Mouse (Mus musculus) testis, adult 2 months (tissue): ENCODE results near the gene Tmem245. TPM values are rescaled to one million over a fixed set of nuclear protein-coding genes. Genes with fewer than 3 reads are reported as not detected.

Experiments used
- H3K27ac ChIP-seq: fragments of 200-500 bp; 2 replicates; pipeline ENCODE4 v1.5.1; 2012; ENCODE audit warnings: low read depth, low read length; ENCODE audit not compliant: control insufficient read depth, insufficient read depth
- H3K27me3 ChIP-seq: fragments of 200-500 bp; 2 replicates; pipeline ENCODE4 v1.6.1; 2012; ENCODE audit warnings: mild to moderate bottlenecking, low read length, moderate library complexity; ENCODE audit not compliant: control insufficient read depth, insufficient read depth
- H3K36me3 ChIP-seq: fragments of 200-500 bp; 2 replicates; pipeline ENCODE4 v1.6.1; 2012; ENCODE audit warnings: mild to moderate bottlenecking, low read length; ENCODE audit not compliant: control insufficient read depth, insufficient read depth
- H3K4me1 ChIP-seq: fragments of 200-500 bp; 2 replicates; pipeline ENCODE4 v1.6.1; 2012; ENCODE audit warnings: low read length; ENCODE audit not compliant: control insufficient read depth, insufficient read depth
- H3K4me3 ChIP-seq: fragments of 200-500 bp; 2 replicates; pipeline ENCODE4 v1.5.1; 2012; ENCODE audit warnings: low read depth, mild to moderate bottlenecking, low read length, moderate library complexity, mixed read lengths; ENCODE audit not compliant: control insufficient read depth
- CTCF ChIP-seq: fragments of 200-500 bp; IDR thresholded peaks from 2 replicates; pipeline ENCODE4 v1.5.1; 2012; ENCODE audit warnings: low read depth, mild to moderate bottlenecking, inconsistent platforms, low read length, moderate library complexity; ENCODE audit not compliant: control insufficient read depth, insufficient read depth, insufficient replicate concordance
- POLR2A ChIP-seq: fragments of 200-500 bp; IDR thresholded peaks from 2 replicates; pipeline ENCODE4 v1.6.1; 2012; ENCODE audit warnings: low read depth, mild to moderate bottlenecking, inconsistent platforms, low read length, moderate library complexity; ENCODE audit not compliant: control insufficient read depth
- polyA plus RNA-seq: library from polyadenylated mRNA; depleted of rRNA; stranded (reverse); fragments of >200 nt; gene quantifications from 2 replicates; pipeline ENCODE4 v1.2.3, GENCODE M21; 2012; rRNA removed

Tmem245 gene
- polyA plus RNA-seq, 1 experiment: 3.9 TPM

GRCm38 (mm10) chr4:56837661-56838060, 109.6 kb downstream of the Tmem245 start:
- TF ChIP-seq POLR2A (no peak), CTCF (no peak)
- Histone ChIP-seq H3K27ac (no peak overlapping the region), H3K27me3 (no peaks in the 10 kb centered on the region), H3K4me3 (no peak overlapping the region), H3K4me1 (no peaks in the 10 kb centered on the region), H3K36me3 (no peaks in the 10 kb centered on the region)

DNA sequence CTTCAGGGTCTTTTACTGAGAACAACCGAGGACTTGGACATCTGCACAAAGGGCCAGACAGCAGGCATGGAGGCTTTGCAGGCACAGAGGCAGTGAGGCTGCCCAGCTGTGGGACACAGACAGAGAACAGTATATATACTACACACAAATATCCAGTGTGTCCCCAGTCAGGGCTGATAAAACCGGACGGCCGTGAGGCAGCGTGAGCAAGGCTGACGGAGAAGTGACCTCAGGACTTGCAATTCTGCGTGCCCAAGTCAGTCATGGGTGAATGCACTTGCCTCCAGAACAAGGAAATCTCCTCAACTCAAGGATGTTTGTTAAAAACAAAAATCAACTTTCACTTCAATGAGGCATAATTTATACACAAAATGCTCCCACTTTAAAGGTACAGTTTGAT, 115.2 kb downstream of the Tmem245 start:
- no peaks in the 10 kb centered on the region for H3K36me3 ChIP-seq
- peaks cover 4% of the 10 kb centered on the region; the same call in 1 of the 2 replicates for H3K4me1 ChIP-seq
- no peaks in the 10 kb centered on the region for H3K27me3 ChIP-seq
- TF ChIP-seq CTCF (no peak), POLR2A (no peak)
- H3K4me3 ChIP-seq: no peak overlapping the region
- peak overlapping the region; percentile 39 for H3K27ac ChIP-seq

- Histone ChIP-seq H3K4me1 (peaks cover 4% of the 10 kb centered on the region; the same call in 1 of the 2 replicates), H3K36me3 (no peaks in the 10 kb centered on the region), H3K27ac (peak overlapping the region; percentile 57), H3K27me3 (no peaks in the 10 kb centered on the region), H3K4me3 (no peak overlapping the region)
- TF ChIP-seq CTCF (no peak), POLR2A (no peak)
Measured at GRCm38 (mm10) chr4:56831013-56831609, 116.1 kb downstream of the Tmem245 start.

GRCm38 (mm10) chr4:56829511-56829921, 117.7 kb downstream of the Tmem245 start:
- Histone ChIP-seq H3K36me3 (no peaks in the 10 kb centered on the region), H3K4me3 (no peak overlapping the region), H3K27ac (peak overlapping the region; percentile 23; the same call in 1 of the 2 replicates), H3K4me1 (peaks cover 4% of the 10 kb centered on the region; the same call in 1 of the 2 replicates), H3K27me3 (no peaks in the 10 kb centered on the region)
- TF ChIP-seq CTCF: no peak
- TF ChIP-seq POLR2A: no peak

- TF ChIP-seq CTCF (no peak), POLR2A (no peak)
- Histone ChIP-seq H3K4me3 (no peak overlapping the region), H3K4me1 (peaks cover 4% of the 10 kb centered on the region; the same call in 1 of the 2 replicates), H3K27ac (peak overlapping the region; percentile 32; the same call in 1 of the 2 replicates), H3K27me3 (no peaks in the 10 kb centered on the region), H3K36me3 (no peaks in the 10 kb centered on the region)
Measured at GRCm38 (mm10) chr4:56828932-56829331, 118.3 kb downstream of the Tmem245 start.

DNA sequence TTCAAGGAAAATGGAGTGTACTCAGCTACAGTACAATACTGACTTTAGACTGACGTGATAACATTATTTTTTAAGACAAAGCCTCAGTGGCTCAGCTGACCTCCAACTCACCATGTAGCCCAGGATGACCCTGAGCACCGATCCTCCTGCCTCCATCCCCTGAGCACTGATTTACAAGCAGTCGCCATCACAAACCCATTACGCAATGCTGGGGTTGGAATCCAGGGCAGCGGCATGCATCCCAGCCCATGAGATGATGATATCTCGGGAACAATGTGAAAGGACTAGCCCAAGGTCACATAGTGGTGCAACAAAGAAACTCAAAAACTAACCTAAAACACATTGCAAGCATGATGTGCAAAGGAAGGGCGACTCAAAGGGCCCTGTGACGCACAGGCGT, 123.0 kb downstream of the Tmem245 start:
- H3K4me3 ChIP-seq: no peak overlapping the region
- peak overlapping the region; percentile 32 for H3K27ac ChIP-seq
- no peak for TF ChIP-seq POLR2A
- H3K36me3 ChIP-seq: no peaks in the 10 kb centered on the region
- no peaks in the 10 kb centered on the region; the same call in 1 of the 2 replicates for H3K4me1 ChIP-seq
- H3K27me3 ChIP-seq: no peaks in the 10 kb centered on the region

DNA sequence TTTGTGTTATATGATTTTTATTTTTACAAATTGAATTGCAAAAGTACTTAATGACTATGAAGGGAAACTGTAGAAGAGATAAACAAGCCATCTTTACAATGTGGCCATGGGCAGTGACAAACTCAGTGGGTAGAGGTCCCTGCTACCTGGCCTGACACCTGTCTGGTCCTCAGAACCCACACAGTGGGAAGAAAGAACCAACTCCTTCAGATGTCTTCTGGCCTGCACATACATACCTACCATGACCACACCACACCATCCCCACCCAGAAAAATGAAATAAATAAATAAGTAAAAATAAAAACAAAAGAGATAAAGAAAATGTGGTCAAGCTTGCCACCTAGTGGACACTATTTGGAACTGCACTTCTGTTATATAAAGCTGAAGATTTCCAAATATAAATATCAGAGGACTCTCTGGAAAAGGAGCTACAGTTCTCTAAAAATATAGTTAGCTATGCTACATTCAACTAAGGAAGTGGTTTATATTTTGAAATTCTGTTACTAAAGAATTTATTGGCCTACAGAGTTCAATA, 127.2 kb downstream of the Tmem245 start:
- no peaks in the 10 kb centered on the region for H3K4me1 ChIP-seq
- H3K27ac ChIP-seq: no peak overlapping the region
- H3K36me3 ChIP-seq: no peaks in the 10 kb centered on the region
- H3K27me3 ChIP-seq: no peaks in the 10 kb centered on the region
- H3K4me3 ChIP-seq: no peak overlapping the region
- TF ChIP-seq CTCF (no peak), POLR2A (no peak)

Other genes with a start within 250 kb of the Tmem245 start
- gene Gm26657, start 207.4 kb downstream of the Tmem245 start, polyA plus RNA-seq: 2.4 and 2.8 TPM in 2 replicates
- 1,338 and 1,445 TPM in 2 replicates for gene Actl7b, start 206.0 kb downstream of the Tmem245 start, polyA plus RNA-seq
- 629 and 638 TPM in 2 replicates for gene Actl7a, start 204.0 kb downstream of the Tmem245 start, polyA plus RNA-seq
- 7.7 and 7.8 TPM in 2 replicates for gene Elp1, start 145.1 kb downstream of the Tmem245 start, polyA plus RNA-seq
- gene Fam206a, start 145.1 kb downstream of the Tmem245 start, polyA plus RNA-seq: 13.5 and 14.0 TPM in 2 replicates
- gene Ctnnal1, start 82.2 kb downstream of the Tmem245 start, polyA plus RNA-seq: 7.0 and 7.3 TPM in 2 replicates
- 0.51 and 0.58 TPM in 2 replicates for gene Frrs1l, start 43.0 kb upstream of the Tmem245 start, polyA plus RNA-seq
- gene Epb41l4b, start 196.0 kb upstream of the Tmem245 start, polyA plus RNA-seq: 3.1 and 3.8 TPM in 2 replicates